Mouse (Mus musculus) CH12.LX (cell line): ENCODE data around the gene Hist1h3g. TPM values are rescaled to one million over a fixed set of nuclear protein-coding genes. Genes with fewer than 3 reads are reported as not detected.

ENCODE experiments used
- DNase-seq: peaks from one replicate; pipeline ENCODE4 v3.0.0-alpha.2; 2013; ENCODE audit errors: extremely low read depth
- H3K27ac ChIP-seq: 2 replicates; pipeline ENCODE4 v1.5.1; 2012; ENCODE audit warnings: low read depth, mild to moderate bottlenecking, control low read depth, moderate library complexity; ENCODE audit not compliant: insufficient read depth
- H3K27me3 ChIP-seq: replicated peaks from 2 replicates; pipeline ENCODE3; 2012; ENCODE audit warnings: inconsistent platforms
- H3K36me3 ChIP-seq, 2 experiments: replicated peaks in 1 of 2; 2 replicates each; pipeline versions ENCODE3 to v1.6.1; 2012; ENCODE audit warnings: inconsistent platforms in 1 of 2, low read length in 1 of 2, mild to moderate bottlenecking in 1 of 2, mixed read lengths in 1 of 2, moderate library complexity in 1 of 2; ENCODE audit not compliant: control insufficient read depth in 1 of 2, insufficient read depth in 1 of 2
- H3K4me1 ChIP-seq, 2 experiments: 2 replicates each; pipeline ENCODE4 v1.6.1; 2012; ENCODE audit warnings: inconsistent platforms in 1 of 2, moderate library complexity in 1 of 2; ENCODE audit not compliant: insufficient read depth in 2 of 2, control insufficient read depth in 1 of 2
- H3K4me2 ChIP-seq: 2 replicates; pipeline ENCODE4 v1.6.1; 2012; ENCODE audit warnings: low read depth, mild to moderate bottlenecking, control low read depth; ENCODE audit not compliant: poor library complexity, insufficient read depth, severe bottlenecking
- H3K4me3 ChIP-seq, 3 experiments: fragments of 150-350 bp in 1 of 3; sonication (generic) in 1 of 3; replicated peaks in 1 of 3; 2 replicates each; pipeline versions ENCODE3 to v1.5.1; 2011 to 2012; ENCODE audit warnings: low read depth in 2 of 3, low read length in 2 of 3, mild to moderate bottlenecking in 2 of 3, moderate library complexity in 2 of 3, control low read depth in 1 of 3, improper control_type of control experiment in 1 of 3, inconsistent platforms in 1 of 3, mixed read lengths in 1 of 3; ENCODE audit not compliant: poor library complexity in 1 of 3
- H3K79me2 ChIP-seq: replicated peaks from 2 replicates; pipeline ENCODE4 v1.6.1; 2012; ENCODE audit warnings: mild to moderate bottlenecking, moderate library complexity; ENCODE audit not compliant: control insufficient read depth, poor library complexity, insufficient read depth, severe bottlenecking; ENCODE audit errors: extremely low read depth
- H3K9ac ChIP-seq: 2 replicates; pipeline ENCODE4 v1.6.1; 2012; ENCODE audit warnings: low read depth, mild to moderate bottlenecking, control low read depth, moderate library complexity; ENCODE audit not compliant: insufficient read depth
- H3K9me3 ChIP-seq: replicated peaks from 2 replicates; pipeline ENCODE3; 2012; ENCODE audit warnings: low read length, inconsistent platforms, mixed read lengths
- BHLHE40 ChIP-seq: IDR thresholded peaks from 2 replicates; pipeline ENCODE4 v1.6.1; 2011; ENCODE audit warnings: mild to moderate bottlenecking, low read depth, low read length, improper control_type of control experiment
- CHD1 ChIP-seq: IDR thresholded peaks from 2 replicates; pipeline ENCODE4 v1.6.1; 2012; ENCODE audit warnings: low read depth, low read length, improper control_type of control experiment, inconsistent platforms
- CHD2 ChIP-seq: IDR thresholded peaks from 2 replicates; pipeline ENCODE4 v1.6.1; 2011; ENCODE audit warnings: low read length, improper control_type of control experiment
- CTCF ChIP-seq, 2 experiments: IDR thresholded peaks in 1 of 2; conservative IDR thresholded peaks in 1 of 2; 2 replicates each; pipeline ENCODE4 v1.5.1; 2011 to 2012; ENCODE audit warnings: low read depth in 2 of 2, low read length in 2 of 2, improper control_type of control experiment in 1 of 2, inconsistent platforms in 1 of 2, mild to moderate bottlenecking in 1 of 2, moderate library complexity in 1 of 2
- E2F4 ChIP-seq: IDR thresholded peaks from 2 replicates; pipeline ENCODE4 v1.6.1; 2011; ENCODE audit warnings: low read depth, low read length, improper control_type of control experiment; ENCODE audit not compliant: insufficient replicate concordance
- ELF1 ChIP-seq: IDR thresholded peaks from 2 replicates; pipeline ENCODE4 v1.6.1; 2014; ENCODE audit warnings: low read depth, mild to moderate bottlenecking, inconsistent platforms, low read length, improper control_type of control experiment
- EP300 ChIP-seq: IDR thresholded peaks from 2 replicates; pipeline ENCODE4 v1.6.1; 2011; ENCODE audit warnings: low read length, improper control_type of control experiment
- ETS1 ChIP-seq: conservative IDR thresholded peaks from 2 replicates; pipeline ENCODE4 v1.6.1; 2012; ENCODE audit warnings: low read depth, mild to moderate bottlenecking, inconsistent platforms, low read length, improper control_type of control experiment, moderate library complexity
- GABPA ChIP-seq: IDR thresholded peaks from 2 replicates; pipeline ENCODE4 v1.6.1; 2012; ENCODE audit warnings: low read depth, low read length, improper control_type of control experiment, inconsistent platforms; ENCODE audit not compliant: insufficient replicate concordance
- HCFC1 ChIP-seq: IDR thresholded peaks from 2 replicates; pipeline ENCODE4 v1.6.1; 2012; ENCODE audit warnings: low read depth, mild to moderate bottlenecking, inconsistent platforms, low read length, improper control_type of control experiment
- IRF4 ChIP-seq: IDR thresholded peaks from 2 replicates; pipeline ENCODE4 v1.6.1; 2014; ENCODE audit warnings: low read depth, mild to moderate bottlenecking, inconsistent platforms, low read length, improper control_type of control experiment
- JUN ChIP-seq: IDR thresholded peaks from 2 replicates; pipeline ENCODE4 v1.6.1; 2011; ENCODE audit warnings: low read depth, mild to moderate bottlenecking, low read length, improper control_type of control experiment, moderate library complexity; ENCODE audit not compliant: insufficient read depth
- JUND ChIP-seq: conservative IDR thresholded peaks from 2 replicates; pipeline ENCODE4 v1.6.1; 2011; ENCODE audit warnings: low read depth, low read length, improper control_type of control experiment
- KAT2A ChIP-seq: IDR thresholded peaks from 2 replicates; pipeline ENCODE4 v1.6.1; 2012; ENCODE audit warnings: low read length, improper control_type of control experiment, inconsistent platforms; ENCODE audit not compliant: insufficient replicate concordance
- MAFK ChIP-seq: IDR thresholded peaks from 2 replicates; pipeline ENCODE4 v1.6.1; 2011; ENCODE audit warnings: low read length, improper control_type of control experiment; ENCODE audit not compliant: insufficient replicate concordance
- MAX ChIP-seq: IDR thresholded peaks from 2 replicates; pipeline ENCODE4 v1.6.1; 2011; ENCODE audit warnings: low read length, improper control_type of control experiment
- MAZ ChIP-seq: IDR thresholded peaks from 2 replicates; pipeline ENCODE4 v1.6.1; 2012; ENCODE audit warnings: low read depth, mild to moderate bottlenecking, inconsistent platforms, low read length, improper control_type of control experiment, moderate library complexity
- MEF2A ChIP-seq: IDR thresholded peaks from 2 replicates; pipeline ENCODE4 v1.6.1; 2014; ENCODE audit warnings: low read depth, mild to moderate bottlenecking, inconsistent platforms, low read length, improper control_type of control experiment, borderline replicate concordance
- MXI1 ChIP-seq: IDR thresholded peaks from 2 replicates; pipeline ENCODE4 v1.6.1; 2011; ENCODE audit warnings: mild to moderate bottlenecking, low read depth, low read length, improper control_type of control experiment
- MYC ChIP-seq: IDR thresholded peaks from 2 replicates; pipeline ENCODE4 v1.6.1; 2011; ENCODE audit warnings: low read depth, mild to moderate bottlenecking, improper control_type of control experiment, low read length
- NELFE ChIP-seq: IDR thresholded peaks from 2 replicates; pipeline ENCODE4 v1.6.1; 2011; ENCODE audit warnings: low read depth, low read length, improper control_type of control experiment
- NRF1 ChIP-seq: IDR thresholded peaks from 2 replicates; pipeline ENCODE4 v1.6.1; 2014; ENCODE audit warnings: low read depth, mild to moderate bottlenecking, inconsistent platforms, low read length, improper control_type of control experiment, moderate library complexity
- PAX5 ChIP-seq: IDR thresholded peaks from 2 replicates; pipeline ENCODE4 v1.6.1; 2012; ENCODE audit warnings: low read length, inconsistent platforms, mixed read lengths
- POLR2A ChIP-seq: IDR thresholded peaks from 2 replicates; pipeline ENCODE4 v1.6.1; 2011; ENCODE audit warnings: low read depth, mild to moderate bottlenecking, improper control_type of control experiment, low read length
- POLR2AphosphoS2 ChIP-seq: IDR thresholded peaks from 2 replicates; pipeline ENCODE4 v1.6.1; 2011; ENCODE audit warnings: low read depth, low read length, improper control_type of control experiment
- RAD21 ChIP-seq: IDR thresholded peaks from 2 replicates; pipeline ENCODE4 v1.6.1; 2011; ENCODE audit warnings: low read depth, mild to moderate bottlenecking, low read length, improper control_type of control experiment, moderate library complexity
- RCOR1 ChIP-seq: conservative IDR thresholded peaks from 2 replicates; pipeline ENCODE4 v1.6.1; 2012; ENCODE audit warnings: low read depth, mild to moderate bottlenecking, inconsistent platforms, low read length, improper control_type of control experiment
- SIN3A ChIP-seq: IDR thresholded peaks from 2 replicates; pipeline ENCODE4 v1.6.1; 2012; ENCODE audit warnings: low read length, improper control_type of control experiment, inconsistent platforms
- SMC3 ChIP-seq: IDR thresholded peaks from 2 replicates; pipeline ENCODE4 v1.6.1; 2011; ENCODE audit warnings: low read depth, low read length, improper control_type of control experiment
- TBP ChIP-seq: conservative IDR thresholded peaks from 2 replicates; pipeline ENCODE4 v1.6.1; 2011; ENCODE audit warnings: low read depth, low read length, improper control_type of control experiment
- TCF12 ChIP-seq: IDR thresholded peaks from 2 replicates; pipeline ENCODE4 v1.6.1; 2014; ENCODE audit warnings: low read depth, mild to moderate bottlenecking, inconsistent platforms, low read length, improper control_type of control experiment
- UBTF ChIP-seq: IDR thresholded peaks from 2 replicates; pipeline ENCODE4 v1.6.1; 2012; ENCODE audit warnings: low read depth, mild to moderate bottlenecking, inconsistent platforms, low read length, improper control_type of control experiment, moderate library complexity
- USF1 ChIP-seq: IDR thresholded peaks from 2 replicates; pipeline ENCODE4 v1.6.1; 2014; ENCODE audit warnings: low read depth, mild to moderate bottlenecking, inconsistent platforms, low read length, improper control_type of control experiment
- USF2 ChIP-seq: conservative IDR thresholded peaks from 2 replicates; pipeline ENCODE4 v1.6.1; 2011; ENCODE audit warnings: low read depth, low read length, improper control_type of control experiment
- ZC3H11A ChIP-seq: IDR thresholded peaks from 2 replicates; pipeline ENCODE4 v1.6.1; 2012; ENCODE audit warnings: low read depth, mild to moderate bottlenecking, inconsistent platforms, low read length, improper control_type of control experiment
- ZKSCAN1 ChIP-seq: IDR thresholded peaks from 2 replicates; pipeline ENCODE4 v1.6.1; 2012; ENCODE audit warnings: low read depth, inconsistent platforms, low read length, improper control_type of control experiment, borderline replicate concordance
- ZMIZ1 ChIP-seq: IDR thresholded peaks from 2 replicates; pipeline ENCODE4 v1.6.1; 2012; ENCODE audit warnings: low read depth, mild to moderate bottlenecking, inconsistent platforms, low read length, improper control_type of control experiment
- ZNF384 ChIP-seq: IDR thresholded peaks from 2 replicates; pipeline ENCODE4 v1.6.1; 2012; ENCODE audit warnings: low read depth, low read length, improper control_type of control experiment, inconsistent platforms
- dilution Hi-C: fragments of 300-500 bp; cut with MboI; formaldehyde crosslinking; loops from 2 replicates; pipeline ENCODE4 v1.14.3; 2020; ENCODE audit warnings: low sequenced_read_pairs; ENCODE audit not compliant: extremely low pct_unique_long_range_greater_than_20kb, extremely low pct_ligation_motif_present
- in situ Hi-C: fragments of 300-500 bp; cut with MboI; formaldehyde crosslinking; loops from 3 replicates; pipeline ENCODE4 v1.14.3; 2019; ENCODE audit warnings: low sequenced_read_pairs, low pct_ligation_motif_present, low pct_unique_long_range_greater_than_20kb, mixed read lengths
- polyA plus RNA-seq: library from polyadenylated mRNA; unstranded; fragments of >175 nt; gene quantifications from 2 replicates; pipeline ENCODE4 v1.2.1, GENCODE M21; 2012; ENCODE audit warnings: low read depth; ENCODE audit not compliant: insufficient read length
- total RNA-seq, 2 experiments: library from RNA; depleted of rRNA; stranded (reverse); fragments of 300-350 nt in 1 of 2; fragments of >200 nt in 1 of 2; gene quantifications; 2 replicates each; pipeline ENCODE4 v1.2.3; 2012 to 2014

Gene Hist1h3g
- total and polyA plus RNA-seq, 3 experiments: 3.4 to 608 (median 75.3) TPM

- peak; percentile 28; the same call in 1 of the 2 replicates for TF ChIP-seq HCFC1
- TF ChIP-seq MXI1: peak; percentile 38; the same call in 1 of the 2 replicates
- TF ChIP-seq CHD1: peak; percentile 34; the same call in 1 of the 2 replicates
- TF ChIP-seq ZKSCAN1: no peak
- no peak for TF ChIP-seq UBTF
- peak; percentile 92 for TF ChIP-seq POLR2AphosphoS2
- TF ChIP-seq JUN: peak; percentile 21; the same call in 1 of the 2 replicates
- no peak for TF ChIP-seq USF1
- peak; percentile 84 for TF ChIP-seq ZNF384
- 0 out of 2 replicates have a peak, but pooled peaks have one; percentile 4 for TF ChIP-seq BHLHE40
- TF ChIP-seq RCOR1: peak; percentile 40; the same call in 1 of the 2 replicates
- peak; percentile 15; the same call in 1 of the 2 replicates for TF ChIP-seq ELF1
- no peak for TF ChIP-seq TBP
- no peak; the same call in 1 of the 2 replicates for TF ChIP-seq IRF4
- 0 out of 2 replicates have a peak, but pooled peaks have one; percentile 5 for TF ChIP-seq JUND
- no peak for TF ChIP-seq EP300
- TF ChIP-seq SIN3A: peak; percentile 18; the same call in 1 of the 2 replicates
- TF ChIP-seq SMC3: no peak
- no peak for TF ChIP-seq ETS1
- no peak for TF ChIP-seq GABPA
- TF ChIP-seq CTCF (conservative IDR thresholded peaks at IDR 0.05 in 1 of 2, IDR thresholded peaks at IDR 0.05 in 1 of 2; ENCODE audit: low read depth in 2 of 2, low read length in 2 of 2): no peak
- TF ChIP-seq PAX5: no peak
- no peak for TF ChIP-seq MEF2A
- no peak; the same call in 1 of the 2 replicates for TF ChIP-seq NELFE
- TF ChIP-seq MAX: no peak; the same call in 1 of the 2 replicates
- no peak for TF ChIP-seq USF2
- 0 out of 2 replicates have a peak, but pooled peaks have one; percentile 49 for TF ChIP-seq MAFK
- peak; percentile 79 for TF ChIP-seq CHD2
- no peak for TF ChIP-seq E2F4
- TF ChIP-seq MYC: peak; percentile 77
- TF ChIP-seq NRF1: no peak
- TF ChIP-seq TCF12: no peak
- TF ChIP-seq KAT2A: no peak
- no peak for TF ChIP-seq MAZ
- no peak; the same call in 1 of the 2 replicates for TF ChIP-seq ZMIZ1
- TF ChIP-seq POLR2A: no peak; the same call in 1 of the 2 replicates
- TF ChIP-seq RAD21: no peak
- TF ChIP-seq ZC3H11A: no peak
- TF ChIP-seq, all 38 proteins: peak for 14
- Histone ChIP-seq H3K36me3 (no peaks in the 10 kb centered on the region), H3K4me2 (peak overlapping the region; percentile 78), H3K4me3 (peak overlapping the region; percentile 35 to 65 (median 39)), H3K9ac (peak overlapping the region; percentile 43), H3K27me3 (no peaks in the 10 kb centered on the region), H3K79me2 (no peaks in the 10 kb centered on the region), H3K4me1 (peaks cover 3 to 38% of the 10 kb centered on the region in 2 experiments), H3K27ac (peak overlapping the region; percentile 92), H3K9me3 (no peaks in the 10 kb centered on the region)
- dilution Hi-C loops (no loop called here), in situ Hi-C loops (no loop called here)
- peak; percentile 59 for DNase-seq
Observed at GRCm38 (mm10) chr13:23582219-23583056, 47.2 kb downstream of the Hist1h3g start.
